9 mouse cellular contexts compared by ENCODE assay signal in genomic region chr8:10926518-10926915, GRCm38 (mm10).
DNase-seq lines count a peak whose midpoint lies in the region; ATAC-seq and TF ChIP-seq lines count a peak whose summit lies in the region.
"Had no signal": no experiment of that assay in that cellular context is flagged by ENCODE, and none has a peak within 500 bp of the region (broad histone marks: within the 10 kb centered on the region; RNA-seq: fewer than 3 reads in every experiment).

No protein-coding gene starts in this region.

- peaks cover 33% of the 10 kb centered on the region for H3K4me1 ChIP-seq in kidney, postnatal 0 days (replicated peaks; ENCODE audit: insufficient read depth, low read length)
- peaks cover 18% of the 10 kb centered on the region for H3K4me1 ChIP-seq in brown adipose tissue, adult 24 weeks (ENCODE audit: control insufficient read depth, insufficient read depth, insufficient read length, low read length)
- H3K4me1 ChIP-seq in heart, embryonic 15.5 days (replicated peaks), result peaks cover 69% of the 10 kb centered on the region
- peaks cover 67% of the 10 kb centered on the region for H3K4me1 ChIP-seq in midbrain, embryonic 11.5 days (ENCODE audit: control insufficient read depth, insufficient read depth, low read length)

- no peaks in the 10 kb centered on the region for H3K9me3 ChIP-seq in kidney, postnatal 0 days (replicated peaks; ENCODE audit: low read length)
- H3K9me3 ChIP-seq in heart, embryonic 15.5 days (replicated peaks), result no peaks in the 10 kb centered on the region
- H3K9me3 ChIP-seq in midbrain, embryonic 11.5 days (ENCODE audit: control insufficient read depth, low read length), result no peaks in the 10 kb centered on the region
- H3K9me3 ChIP-seq: G1E had no signal

- H3K4me2 ChIP-seq in kidney, postnatal 0 days (ENCODE audit: low read length), result no peak overlapping the region
- no peak overlapping the region for H3K4me2 ChIP-seq in heart, embryonic 15.5 days
- H3K4me2 ChIP-seq in midbrain, embryonic 11.5 days, result peak overlapping the region; percentile 36

- H3K36me3 ChIP-seq in kidney, postnatal 0 days (ENCODE audit: insufficient read depth, low read length), result no peaks in the 10 kb centered on the region
- H3K36me3 ChIP-seq in heart, embryonic 15.5 days, result no peaks in the 10 kb centered on the region
- no peaks in the 10 kb centered on the region for H3K36me3 ChIP-seq in midbrain, embryonic 11.5 days (ENCODE audit: control insufficient read depth, insufficient read depth, low read length)
- H3K36me3 ChIP-seq: G1E had no signal

- no peak for DNase-seq in kidney, postnatal 0 days (ENCODE audit: low spot score)
- no peak for DNase-seq in kidney, adult 18-20 months
- no peak for DNase-seq in midbrain, embryonic 11.5 days (ENCODE audit: low spot score, missing footprints)
- DNase-seq in embryo, embryonic 11 days, result no peak
- no peak for DNase-seq in testis, postnatal 14 days (ENCODE audit: low spot score)
- no peak for DNase-seq in gastrocnemius, adult 18-20 months (ENCODE audit: low spot score)

- 0 out of 2 replicates have a peak, but pooled peaks cover 4% of the 10 kb centered on the region for H3K27me3 ChIP-seq in kidney, postnatal 0 days (ENCODE audit: insufficient read depth, low read length)
- H3K27me3 ChIP-seq in heart, embryonic 15.5 days, result 0 out of 2 replicates have a peak, but pooled peaks cover 5% of the 10 kb centered on the region
- no peaks in the 10 kb centered on the region for H3K27me3 ChIP-seq in midbrain, embryonic 11.5 days (ENCODE audit: control insufficient read depth, insufficient read depth, low read length)

- no peak for TF ChIP-seq CTCF in kidney, postnatal 0 days (IDR thresholded peaks at IDR 0.05; ENCODE audit: low read depth)

- H3K27ac ChIP-seq in kidney, postnatal 0 days, result peak overlapping the region; percentile 88
- H3K27ac ChIP-seq in brown adipose tissue, adult 24 weeks (replicated peaks; ENCODE audit: low read depth, low read length), result peak overlapping the region; percentile 81
- H3K27ac ChIP-seq in heart, embryonic 15.5 days, result peak overlapping the region; percentile 77; the same call in 1 of the 2 replicates
- peak overlapping the region; percentile 90 for H3K27ac ChIP-seq in midbrain, embryonic 11.5 days (ENCODE audit: low read depth, low read length)

- no peak overlapping the region for H3K4me3 ChIP-seq in kidney, postnatal 0 days (replicated peaks; ENCODE audit: low read depth, low read length)
- H3K4me3 ChIP-seq in brown adipose tissue, adult 24 weeks (ENCODE audit: insufficient read depth, low read depth, low read length), result no peak overlapping the region
- H3K4me3 ChIP-seq in heart, embryonic 15.5 days, result no peak overlapping the region
- no peak overlapping the region for H3K4me3 ChIP-seq in midbrain, embryonic 11.5 days (ENCODE audit: low read depth, low read length)

- H3K9ac ChIP-seq in kidney, postnatal 0 days (ENCODE audit: low read depth, low read length), result no peak overlapping the region
- no peak overlapping the region for H3K9ac ChIP-seq in heart, embryonic 15.5 days
- peak overlapping the region; percentile 44; the same call in 1 of the 2 replicates for H3K9ac ChIP-seq in midbrain, embryonic 11.5 days (ENCODE audit: low read length)

- no peak for ATAC-seq in kidney, postnatal 0 days (replicated peaks; ENCODE audit: low FRiP score, low read depth)
- ATAC-seq in heart, embryonic 15.5 days (replicated peaks; ENCODE audit: insufficient number of reproducible peaks, insufficient read depth, low FRiP score, low read depth), result no peak
- no peak for ATAC-seq in midbrain, embryonic 11.5 days (ENCODE audit: low FRiP score)
